Mouse (Mus musculus) cerebellum, postnatal 10 days (tissue): ENCODE measurements at regions not wholly inside any gene's neighbourhood (a gene's known extent, or its start where the extent isn't known, plus 50 kb on each side); places are given as distances from the start of the nearest gene placed in this dataset.

Source experiments
- DNase-seq, 2 experiments: peaks; one replicate each; pipeline ENCODE4 v3.0.0; 2021; ENCODE audit warnings: mixed read lengths in 2 of 2

DNA sequence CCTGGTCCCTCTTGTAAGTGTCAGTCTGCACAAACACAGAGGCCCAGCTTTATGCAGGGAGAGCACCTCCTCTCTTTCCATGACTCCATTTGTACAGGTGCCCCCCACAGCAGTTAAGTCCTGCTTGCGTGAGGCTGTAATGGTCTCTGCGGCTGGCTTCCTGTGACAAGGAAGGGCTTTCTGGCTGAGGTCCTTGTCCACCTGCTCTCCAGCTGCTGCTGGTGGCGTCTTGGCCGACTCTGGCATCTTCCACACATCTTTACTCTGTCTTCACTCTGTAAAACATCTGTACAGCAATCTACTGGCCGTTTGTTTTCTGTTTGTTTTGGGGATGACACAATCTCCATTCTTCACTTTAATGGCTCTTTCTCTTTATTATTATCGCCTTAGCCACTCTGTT is 60.8 kb downstream of the Rpusd4 start:
- no peak for DNase-seq

DNA sequence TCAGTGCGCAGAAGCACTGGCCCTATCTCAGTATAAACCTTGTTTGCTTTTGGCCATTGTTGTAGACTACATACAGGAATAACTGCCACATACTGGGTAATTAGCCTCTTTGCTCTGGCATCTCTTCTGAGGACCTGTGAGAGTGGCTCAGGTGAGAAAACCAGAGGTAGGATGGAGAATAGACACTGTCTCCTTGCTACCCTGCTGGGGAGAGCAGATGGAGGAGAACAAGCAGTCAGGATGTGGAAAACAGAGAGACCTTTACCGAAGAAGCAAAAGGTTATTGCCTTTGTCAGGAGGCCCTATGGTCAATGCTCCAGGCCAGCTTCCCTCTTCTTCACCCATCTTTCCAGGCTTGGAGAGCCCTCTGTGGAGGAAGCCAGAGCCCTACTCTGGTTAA is 62.7 kb downstream of the Rpusd4 start:
- no peak for DNase-seq

DNA sequence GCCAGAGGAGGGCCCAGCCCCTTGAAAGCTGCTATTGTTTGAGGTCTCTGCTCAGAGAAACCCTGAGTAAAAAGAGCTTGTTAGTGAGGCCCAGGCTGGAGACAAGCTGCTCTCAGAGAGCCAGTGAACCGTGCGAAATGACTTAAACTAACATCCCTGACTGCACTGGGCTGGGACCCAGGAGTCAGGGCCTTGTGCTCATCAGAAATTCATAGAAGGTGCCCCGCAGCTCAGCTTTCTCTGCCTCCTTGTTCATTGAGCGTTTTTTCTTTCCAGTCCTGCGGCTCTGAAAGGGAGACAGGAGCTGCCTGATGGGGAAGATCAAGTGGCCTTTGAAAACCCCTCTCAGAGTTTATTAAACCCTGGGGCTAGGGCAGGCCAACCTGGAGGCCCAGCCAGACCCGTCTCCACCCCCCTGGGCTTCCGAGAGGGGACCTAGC is 63.6 kb downstream of the Rpusd4 start:
- DNase-seq: peak; percentile 71 to 79

DNA sequence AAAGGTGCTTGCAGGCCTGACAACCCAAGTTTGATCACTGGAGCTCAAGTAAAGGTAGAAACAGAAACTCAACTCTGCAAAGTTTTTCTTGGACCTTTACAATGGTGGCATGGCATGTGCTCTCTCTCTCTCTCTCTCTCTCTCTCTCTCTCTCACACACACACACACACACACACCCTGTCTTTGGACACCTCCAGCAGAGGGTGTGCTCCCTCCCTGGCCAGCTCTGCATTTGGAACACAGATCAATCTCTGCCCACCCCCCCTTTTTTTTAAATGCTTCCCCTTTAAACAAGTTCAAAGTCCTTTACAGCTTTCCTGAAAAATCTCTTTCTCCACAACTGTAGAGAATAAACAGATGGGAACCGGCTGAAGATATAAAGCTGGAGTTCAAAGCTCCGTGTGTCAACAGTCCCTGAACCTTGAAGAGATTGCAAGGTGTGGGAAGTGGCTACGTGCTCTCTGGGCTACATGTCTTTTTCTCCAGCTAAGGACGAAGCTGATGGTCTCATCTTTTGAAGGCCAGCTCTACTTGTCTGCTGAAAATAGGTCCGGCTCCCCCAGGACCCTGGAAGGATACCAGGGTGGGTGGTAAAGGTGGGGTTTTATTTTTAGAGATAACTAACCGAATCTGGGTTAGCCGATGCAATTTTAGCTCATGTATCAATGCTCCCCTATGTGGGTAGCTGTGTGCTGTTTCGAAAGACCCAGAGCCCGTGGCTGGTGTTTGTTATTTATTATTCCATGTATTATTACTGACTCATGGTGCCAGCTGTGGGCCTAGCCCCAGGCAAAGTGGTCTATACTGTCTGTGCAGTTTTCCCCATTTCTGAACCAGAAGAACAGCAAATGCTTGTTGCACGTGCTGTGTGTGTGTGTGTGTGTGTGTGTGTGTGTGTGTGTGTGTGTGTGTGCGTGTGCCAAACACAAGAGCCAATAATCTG is 65.3 kb downstream of the Rpusd4 start:
- no peak for DNase-seq

DNA sequence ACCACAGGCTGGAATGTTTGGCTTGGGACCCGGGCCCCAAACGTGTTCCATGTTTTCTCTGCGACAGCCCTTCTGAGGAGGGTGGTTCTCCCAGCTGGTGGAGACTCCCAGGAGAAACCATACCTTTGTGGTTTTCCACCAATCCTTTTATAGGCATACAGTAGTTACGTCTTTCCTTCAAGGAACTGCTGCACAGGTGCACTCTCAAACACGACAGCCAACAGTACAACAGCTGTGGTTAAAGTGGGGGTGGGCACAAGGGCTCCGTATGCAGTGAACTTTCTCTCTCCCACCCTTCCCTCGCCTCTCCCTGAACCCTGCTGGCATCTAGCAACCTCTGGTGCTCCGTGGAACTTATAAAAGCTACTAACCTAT is 66.0 kb downstream of the Rpusd4 start:
- peak; percentile 43 to 45 for DNase-seq

DNA sequence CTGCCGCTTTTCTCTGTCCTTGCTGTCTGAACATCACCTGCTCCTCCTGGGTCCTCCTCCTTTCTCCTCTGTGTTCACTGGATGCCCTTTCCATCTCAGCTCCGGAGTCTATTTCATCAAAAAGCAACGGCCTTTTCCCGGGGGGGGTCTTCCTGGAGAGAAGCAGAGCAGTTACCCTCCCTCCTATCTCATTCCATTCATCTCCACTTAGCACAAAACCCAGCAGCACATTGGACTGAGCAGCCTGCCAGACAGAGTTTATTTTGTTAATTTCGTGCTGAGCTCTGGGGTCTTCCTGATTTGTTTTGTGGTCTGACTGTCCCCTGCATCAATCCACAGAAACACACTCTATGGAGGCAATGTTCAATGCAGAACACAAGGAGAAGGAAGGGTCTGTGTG is 66.9 kb downstream of the Rpusd4 start:
- no peak for DNase-seq

DNA sequence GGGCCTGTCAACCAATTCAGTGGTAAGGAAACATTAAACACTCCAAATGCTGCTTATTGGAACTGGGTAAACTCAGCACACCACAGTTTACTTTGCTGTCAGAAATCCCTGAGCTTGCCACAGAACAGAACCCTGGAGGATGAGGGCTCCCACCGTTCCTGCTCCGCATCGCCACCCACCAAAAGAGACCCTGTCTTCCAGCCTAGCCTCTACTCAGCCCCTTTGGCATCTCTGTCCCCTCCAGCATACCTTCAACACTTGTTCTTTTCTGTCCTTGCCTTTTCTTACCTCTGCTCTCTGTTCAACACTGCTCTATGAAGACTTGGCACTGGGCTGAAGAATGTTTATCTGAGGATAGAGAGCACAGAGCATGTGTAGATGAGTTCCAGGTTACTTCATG is 67.5 kb downstream of the Rpusd4 start:
- DNase-seq: peak in 1 of 2 experiments; percentile 47

DNA sequence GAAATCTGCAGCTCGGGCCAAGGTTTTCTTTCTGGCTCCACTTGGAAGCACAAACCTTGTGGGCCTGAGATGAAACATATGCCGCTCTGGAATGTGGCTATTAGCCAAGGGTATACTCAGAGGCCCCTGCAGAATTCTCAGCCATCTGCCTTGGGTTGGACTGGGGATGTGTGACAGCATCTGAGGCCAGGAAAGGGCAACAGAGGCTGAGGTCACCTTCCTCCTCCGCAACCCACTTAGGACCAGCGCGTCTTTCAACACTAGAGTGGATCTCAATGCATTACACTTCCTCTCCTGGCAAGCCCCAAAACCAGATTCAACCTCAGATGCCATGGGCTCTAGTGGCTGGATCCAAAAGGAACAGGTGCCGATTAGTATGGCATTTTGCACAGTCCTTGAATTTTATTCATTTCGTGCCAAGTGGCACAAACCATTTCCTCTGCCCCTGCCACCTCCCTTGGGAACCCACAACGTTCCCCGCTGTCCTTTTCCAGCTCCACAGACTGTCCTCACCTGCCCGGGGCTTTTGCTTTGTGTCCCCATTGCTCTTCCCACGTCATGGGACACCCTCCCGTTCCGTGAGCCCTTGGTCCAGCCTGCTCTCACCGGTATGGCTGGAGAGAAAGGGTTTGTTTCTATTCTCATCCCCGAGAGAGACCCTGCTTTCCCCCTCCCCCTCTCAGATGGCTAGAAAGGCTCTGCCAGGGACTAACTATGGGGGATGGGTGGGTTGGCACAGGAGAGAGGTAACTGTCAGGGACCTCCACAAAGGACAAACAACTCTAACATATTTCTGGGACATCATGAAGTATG is 68.4 kb downstream of the Rpusd4 start:
- peak; percentile 89 to 92 for DNase-seq

DNA sequence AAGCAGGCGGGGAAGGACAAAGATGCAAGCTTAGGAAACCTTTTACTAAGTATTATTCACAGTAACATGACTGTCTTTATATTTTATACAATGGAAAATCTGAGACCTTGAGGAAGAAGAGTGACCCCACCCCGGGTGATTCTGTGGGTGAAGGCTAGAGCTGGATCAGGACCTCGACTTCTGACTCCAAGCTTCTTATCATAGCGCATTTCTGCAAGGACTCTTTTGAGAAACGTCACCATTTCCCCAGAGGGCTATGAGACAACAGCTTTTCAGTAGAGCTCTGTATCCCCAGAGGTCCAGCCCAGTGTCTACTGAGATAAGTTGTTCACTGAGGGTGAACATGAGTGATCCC is 69.0 kb downstream of the Rpusd4 start:
- DNase-seq: no peak

DNA sequence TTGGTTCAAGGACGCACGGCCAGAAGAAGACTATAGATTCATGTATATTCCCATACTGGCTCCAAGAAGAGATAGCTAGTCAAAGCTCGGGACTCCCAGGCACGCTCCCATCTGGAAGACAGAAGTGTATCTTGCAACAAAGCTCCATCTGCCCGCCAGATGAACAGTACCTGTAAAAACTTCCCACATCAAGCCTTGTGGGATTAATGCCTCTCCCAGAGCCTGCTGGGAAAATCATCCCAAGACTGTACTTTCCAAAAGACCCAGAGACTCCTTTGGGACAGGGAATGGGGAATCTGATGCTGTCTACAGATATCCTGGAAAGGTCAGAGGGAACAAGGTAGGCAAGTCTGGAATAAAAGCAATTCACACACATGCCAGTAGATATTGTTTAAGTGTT is 71.2 kb downstream of the Rpusd4 start:
- no peak for DNase-seq

DNA sequence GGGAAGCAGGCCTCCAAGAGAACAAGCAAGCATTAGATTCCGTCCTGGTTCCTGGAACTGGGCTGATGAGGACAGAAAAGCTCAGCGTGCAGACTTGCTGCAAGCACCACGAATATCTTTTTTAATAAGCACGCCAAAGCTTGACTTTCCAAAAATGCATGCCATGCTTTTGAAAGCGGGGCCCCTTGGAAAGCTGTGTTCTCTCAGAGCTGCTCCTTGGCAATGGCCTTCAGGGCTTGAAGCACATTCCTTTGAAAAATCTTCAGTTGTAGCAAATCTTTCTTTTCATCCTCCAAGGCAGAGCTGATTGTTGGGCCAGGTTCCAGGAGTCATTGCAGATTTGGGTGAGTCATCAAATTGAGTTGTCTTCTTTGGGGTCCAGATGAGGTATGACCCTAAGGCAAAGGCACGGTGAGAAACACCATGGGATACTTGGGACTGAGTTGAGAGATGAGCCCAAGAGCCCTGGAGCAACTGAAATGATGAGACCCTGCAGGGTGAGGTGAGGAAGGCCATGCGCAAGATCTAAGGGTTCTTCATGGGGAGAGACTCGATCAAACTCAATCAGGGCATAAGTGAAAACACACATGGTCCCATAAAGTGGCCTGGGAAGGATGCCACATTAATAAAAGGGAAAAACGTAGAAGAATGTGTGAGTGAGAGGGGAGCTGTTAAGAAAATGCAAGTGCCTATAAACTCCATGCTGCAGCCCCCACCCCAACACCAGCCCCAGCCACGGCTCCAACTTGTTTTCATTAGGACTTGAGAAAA is 72.0 kb downstream of the Rpusd4 start:
- DNase-seq: peak in 1 of 2 experiments; percentile 18

DNA sequence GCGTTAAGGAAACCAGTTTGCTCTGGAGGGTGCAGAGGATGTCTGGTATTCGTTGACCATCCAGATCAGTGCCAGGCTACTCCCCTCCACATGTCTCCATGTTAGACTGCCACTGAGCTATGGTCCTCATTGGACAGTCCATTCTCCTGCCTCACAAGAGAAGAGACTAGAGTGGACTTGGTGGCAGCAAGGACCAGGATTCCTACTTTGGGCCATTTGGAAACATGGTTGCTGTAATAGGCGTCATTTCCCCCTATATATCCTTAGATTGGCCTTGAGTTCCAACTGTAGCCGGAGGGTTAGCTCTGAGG is 72.6 kb downstream of the Rpusd4 start:
- DNase-seq: no peak

DNA sequence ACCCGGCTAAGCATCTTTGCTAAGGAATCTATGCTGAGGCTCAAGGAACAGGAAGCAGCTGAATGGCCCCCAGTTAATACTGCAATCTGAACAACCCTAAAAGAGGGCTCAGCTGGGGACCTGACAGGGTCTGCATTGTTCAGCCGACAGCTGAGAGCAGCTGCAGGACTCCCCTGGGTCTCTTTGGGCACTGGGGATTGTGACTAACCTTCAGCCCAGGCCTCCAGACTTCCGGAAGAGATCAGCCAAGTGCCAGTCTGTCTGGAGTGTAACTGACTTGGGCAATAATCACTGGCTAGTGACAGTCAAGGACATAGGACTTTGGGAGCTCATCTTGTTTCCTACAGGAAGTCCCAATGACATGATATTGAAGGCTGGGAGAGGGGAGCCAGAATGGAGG is 73.1 kb downstream of the Rpusd4 start:
- peak in 1 of 2 experiments; percentile 4 for DNase-seq

DNA sequence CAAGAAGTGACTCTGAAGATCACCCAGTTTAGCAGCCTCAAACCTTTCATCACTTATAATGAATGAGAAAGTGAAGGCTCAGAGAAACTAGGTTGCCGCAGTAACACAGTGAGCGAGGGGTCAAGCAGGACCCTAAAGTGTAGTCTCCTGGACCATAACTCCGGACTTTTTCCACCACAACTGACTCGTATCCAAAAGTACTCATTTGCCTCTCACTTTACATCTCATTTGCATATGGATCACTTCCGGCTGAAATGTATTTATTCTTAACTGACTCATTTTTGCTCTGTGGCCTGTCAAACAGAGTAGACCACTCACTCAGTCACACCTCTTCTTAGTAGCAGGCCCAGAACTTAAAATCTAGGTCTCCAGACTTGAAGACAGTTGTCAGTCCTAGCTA is 73.7 kb downstream of the Rpusd4 start:
- no peak for DNase-seq

DNA sequence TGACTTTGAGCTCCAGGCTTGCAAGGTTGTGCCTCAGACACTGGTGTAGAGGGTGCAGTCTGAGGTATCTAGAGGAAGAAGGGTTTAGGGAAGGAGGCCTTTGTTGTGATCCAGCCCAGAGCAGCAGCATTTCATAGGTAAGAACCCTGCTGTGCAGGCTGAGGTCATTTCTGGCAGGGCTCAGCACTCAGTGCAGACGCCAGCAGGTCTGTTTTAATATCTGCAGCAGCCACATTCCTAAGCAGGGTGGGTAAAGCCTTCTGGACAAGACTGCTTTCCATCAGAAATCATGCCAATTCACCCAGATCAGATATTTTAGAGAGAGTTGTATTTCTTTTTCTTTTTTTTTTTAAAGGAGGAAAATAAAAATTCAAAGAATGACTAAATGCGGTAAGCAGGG is 74.8 kb downstream of the Rpusd4 start:
- DNase-seq: peak; percentile 63 to 71

DNA sequence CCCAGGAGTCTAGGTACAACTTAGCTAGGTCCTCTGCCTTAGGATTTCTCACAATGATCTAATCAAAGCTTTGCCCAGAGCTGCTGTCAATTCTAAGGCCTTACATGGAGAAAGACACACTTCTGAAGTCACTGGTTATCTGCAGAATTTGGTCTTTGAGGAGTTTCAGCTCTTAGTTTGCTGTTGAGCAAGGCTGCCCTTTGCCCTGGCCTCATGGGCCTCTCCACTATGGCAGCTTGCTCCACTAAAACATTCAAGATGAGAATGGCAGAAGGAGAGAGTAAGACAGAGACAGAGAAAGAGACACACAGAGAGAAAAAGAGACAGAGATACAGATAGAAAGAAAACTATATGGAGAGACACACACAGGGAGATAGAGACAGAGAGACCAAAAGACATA is 75.7 kb downstream of the Rpusd4 start:
- no peak for DNase-seq

DNA sequence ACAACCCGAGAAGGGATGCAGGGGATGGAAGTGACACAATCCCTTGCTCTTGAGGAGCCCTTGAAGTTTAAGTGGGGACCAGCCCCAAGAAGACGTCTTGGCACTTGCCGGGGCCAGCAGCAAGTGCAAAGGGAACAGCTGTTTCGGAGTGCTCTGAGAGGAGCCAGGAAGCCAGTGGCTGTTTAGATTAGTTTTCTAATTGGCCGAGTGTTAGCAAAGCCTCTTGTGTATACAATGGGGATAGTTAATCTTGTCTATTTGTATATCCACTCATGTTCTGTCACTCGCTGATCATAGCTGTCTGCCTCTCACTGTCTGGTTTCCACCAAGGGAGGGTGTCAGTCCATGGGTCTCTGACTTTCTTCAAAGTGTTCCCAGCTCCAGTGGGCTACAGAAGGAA is 76.6 kb upstream of the Cdon start:
- no peak for DNase-seq

DNA sequence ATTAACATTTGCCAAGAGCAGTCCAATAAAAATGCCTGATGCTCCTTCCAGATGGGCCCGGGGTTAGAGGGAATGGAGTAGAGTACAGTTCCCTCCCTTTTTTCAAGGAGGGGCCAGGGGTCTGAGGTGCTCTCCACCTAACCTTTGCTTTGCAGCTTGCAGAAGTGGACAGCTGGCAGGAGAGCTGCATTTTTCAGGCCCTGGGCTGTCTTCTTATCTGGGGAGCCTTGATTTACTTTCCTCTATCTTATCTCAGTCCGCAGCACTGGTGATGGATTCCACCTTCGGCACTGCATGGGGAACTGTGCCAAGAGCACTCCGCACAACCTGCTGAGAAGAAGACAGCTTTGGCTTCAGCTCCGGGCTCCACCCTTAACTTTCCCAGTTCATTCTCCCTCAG is 74.5 kb upstream of the Cdon start:
- no peak for DNase-seq

DNA sequence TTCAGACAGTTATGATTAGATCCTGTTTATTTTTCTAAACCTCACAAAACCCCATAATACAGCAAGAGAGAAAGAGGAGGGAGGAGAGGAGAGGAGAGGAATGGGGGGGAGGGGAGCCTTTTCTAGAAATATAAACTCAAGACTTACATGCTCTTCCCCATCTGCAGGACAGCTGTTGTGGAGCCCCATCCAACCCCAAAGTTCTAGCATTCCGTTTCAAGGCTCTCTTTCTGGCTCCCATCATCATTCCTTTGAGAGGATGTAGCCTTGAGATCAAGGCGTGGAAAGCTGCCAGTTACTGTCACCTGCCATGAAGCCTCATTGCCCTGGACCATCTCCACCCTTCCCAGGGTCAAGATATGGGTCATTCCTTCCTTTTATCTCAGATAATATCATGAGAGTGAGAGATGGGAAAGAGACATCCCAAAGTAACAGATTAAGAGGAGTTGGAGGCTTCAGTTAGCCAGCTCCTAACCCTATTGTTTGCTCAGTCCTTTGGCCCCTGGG is 70.8 kb upstream of the Cdon start:
- DNase-seq: no peak

DNA sequence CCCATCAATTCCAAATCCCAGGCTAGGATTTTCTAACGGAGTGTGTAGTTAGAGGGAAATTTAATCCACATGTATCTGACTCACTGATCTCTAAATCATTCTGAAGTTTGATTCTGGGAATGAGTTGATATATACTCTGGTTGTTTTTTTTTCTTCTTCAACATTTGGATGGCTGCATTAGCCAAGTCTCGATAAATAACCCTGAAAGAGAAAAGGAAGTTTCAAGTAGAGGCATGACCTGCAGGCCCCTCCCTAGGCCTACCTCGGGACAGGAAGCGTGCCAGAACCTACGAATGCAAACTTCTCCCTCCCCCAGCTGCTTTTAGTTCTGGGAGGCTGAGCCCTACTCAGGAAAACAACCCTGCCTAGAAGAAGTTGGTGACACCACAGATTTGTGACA is 69.4 kb upstream of the Cdon start:
- DNase-seq: no peak

DNA sequence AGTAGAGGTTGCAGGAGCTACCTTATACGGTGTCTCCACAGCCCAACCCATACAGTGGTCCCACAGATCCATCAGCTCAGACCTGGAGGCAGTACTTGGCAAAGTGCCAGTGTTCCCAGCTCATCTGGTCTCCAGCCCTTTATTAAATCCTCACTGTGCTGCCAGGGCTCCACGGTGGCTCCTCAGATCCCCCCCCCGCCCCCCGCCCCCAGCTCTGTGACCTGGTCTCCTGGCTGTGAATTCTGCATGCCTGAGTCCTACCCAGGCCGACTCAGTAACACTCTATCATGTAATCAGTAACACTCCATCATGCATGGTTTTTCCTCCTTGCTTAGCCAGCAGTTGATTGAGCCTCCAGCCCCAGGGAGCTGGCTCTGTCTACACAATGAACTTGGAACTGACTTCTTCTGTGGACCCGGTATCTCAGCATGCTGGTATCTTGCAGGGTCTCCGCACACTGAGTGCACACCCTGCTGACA is 66.2 kb upstream of the Cdon start:
- peak; percentile 62 to 65 for DNase-seq

DNA sequence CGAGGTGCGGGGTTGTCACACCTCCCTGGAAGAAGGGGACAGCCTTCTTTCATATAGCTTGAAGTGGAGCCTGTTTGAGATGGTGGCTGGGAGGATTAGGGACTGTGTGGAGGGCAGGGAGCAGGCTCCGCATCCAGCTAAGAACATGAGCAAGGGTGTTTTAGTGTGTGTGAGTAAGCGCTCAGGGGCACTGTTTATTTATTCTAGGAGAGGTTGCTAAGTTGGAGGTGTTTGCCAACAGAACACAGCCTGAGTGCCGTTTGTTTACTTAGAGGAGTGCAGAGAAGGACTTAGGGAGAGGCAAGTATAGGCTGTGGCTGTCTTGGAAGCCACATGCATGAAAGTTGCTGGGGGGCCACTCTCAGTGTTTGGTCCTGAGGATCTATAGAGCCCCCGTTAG is 61.2 kb upstream of the Cdon start:
- DNase-seq: no peak
